Comparison of ENCODE assay signal across 21 mouse cellular contexts in the genomic region with DNA sequence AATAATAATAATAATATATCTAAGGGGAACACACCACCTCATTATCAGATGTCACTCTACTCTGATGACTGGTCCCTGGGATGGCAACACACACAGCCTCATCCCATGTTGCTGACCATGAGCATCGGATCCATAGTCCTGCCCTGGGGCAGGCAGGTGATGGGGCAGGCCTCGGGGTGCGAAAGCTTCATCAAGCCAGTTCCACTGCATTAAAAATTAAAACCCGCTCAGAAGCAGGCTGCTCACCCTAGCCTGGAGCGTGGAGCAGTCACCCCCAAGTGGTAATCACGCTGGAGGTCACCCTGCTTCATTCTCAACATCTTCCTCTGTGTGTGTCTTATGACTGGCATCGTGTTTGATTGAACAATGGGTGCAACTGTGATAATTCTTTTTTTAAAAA.
DNase-seq lines count a peak whose midpoint lies in the region; ATAC-seq lines count a peak whose summit lies in the region.
"Had no signal": no experiment of that assay in that cellular context is flagged by ENCODE, and none has a peak within 500 bp of the region (broad histone marks: within the 10 kb centered on the region; RNA-seq: fewer than 3 reads in every experiment).

No protein-coding gene starts in this region.

- H3K4me1 ChIP-seq in forebrain, embryonic 12.5 days: peaks cover 4% of the 10 kb centered on the region; the same call in 1 of the 2 replicates
- no peaks in the 10 kb centered on the region for H3K4me1 ChIP-seq in forebrain, embryonic 11.5 days (replicated peaks; ENCODE audit: control insufficient read depth, insufficient read depth, low read length)
- H3K4me1 ChIP-seq in neural tube, embryonic 11.5 days (ENCODE audit: control insufficient read depth, insufficient read depth, low read length): no peaks in the 10 kb centered on the region
- H3K4me1 ChIP-seq in neural tube, embryonic 15.5 days: peaks cover 7% of the 10 kb centered on the region; the same call in 1 of the 2 replicates
- peaks cover 11% of the 10 kb centered on the region for H3K4me1 ChIP-seq in midbrain, embryonic 13.5 days (replicated peaks)

- H3K9ac ChIP-seq in forebrain, embryonic 12.5 days: no peak overlapping the region
- no peak overlapping the region for H3K9ac ChIP-seq in forebrain, embryonic 11.5 days (ENCODE audit: low read length)
- H3K9ac ChIP-seq in neural tube, embryonic 11.5 days (ENCODE audit: low read length): no peak overlapping the region
- H3K9ac ChIP-seq in neural tube, embryonic 15.5 days (replicated peaks): no peak overlapping the region
- H3K9ac ChIP-seq in midbrain, embryonic 13.5 days (replicated peaks): no peak overlapping the region
- H3K9ac ChIP-seq: heart, embryonic 13.5 days; kidney, embryonic 15.5 days; liver, embryonic 12.5 days had no signal

- no peaks in the 10 kb centered on the region for H3K27me3 ChIP-seq in forebrain, embryonic 12.5 days
- no peaks in the 10 kb centered on the region for H3K27me3 ChIP-seq in forebrain, embryonic 11.5 days (ENCODE audit: control insufficient read depth, insufficient read depth, low read length)
- no peaks in the 10 kb centered on the region for H3K27me3 ChIP-seq in neural tube, embryonic 11.5 days (ENCODE audit: control insufficient read depth, insufficient read depth, low read length)
- no peaks in the 10 kb centered on the region for H3K27me3 ChIP-seq in neural tube, embryonic 15.5 days (replicated peaks)
- H3K27me3 ChIP-seq in midbrain, embryonic 13.5 days: no peaks in the 10 kb centered on the region
- H3K27me3 ChIP-seq: heart, embryonic 13.5 days; kidney, embryonic 15.5 days; liver, embryonic 12.5 days had no signal

- H3K27ac ChIP-seq in forebrain, embryonic 12.5 days: no peak overlapping the region
- H3K27ac ChIP-seq in forebrain, embryonic 11.5 days (ENCODE audit: low read depth, low read length): no peak overlapping the region
- no peak overlapping the region for H3K27ac ChIP-seq in neural tube, embryonic 11.5 days (ENCODE audit: low read depth, low read length)
- no peak overlapping the region for H3K27ac ChIP-seq in neural tube, embryonic 15.5 days (replicated peaks)
- H3K27ac ChIP-seq in midbrain, embryonic 13.5 days: peak overlapping the region; percentile 54; the same call in 1 of the 2 replicates
- H3K27ac ChIP-seq: heart, embryonic 13.5 days; kidney, embryonic 15.5 days; liver, embryonic 12.5 days had no signal

- H3K9me3 ChIP-seq in forebrain, embryonic 12.5 days: no peaks in the 10 kb centered on the region
- no peaks in the 10 kb centered on the region for H3K9me3 ChIP-seq in forebrain, embryonic 11.5 days (ENCODE audit: control insufficient read depth, low read length)
- no peaks in the 10 kb centered on the region for H3K9me3 ChIP-seq in neural tube, embryonic 11.5 days (ENCODE audit: control insufficient read depth, low read length)
- H3K9me3 ChIP-seq in neural tube, embryonic 15.5 days (replicated peaks): no peaks in the 10 kb centered on the region
- no peaks in the 10 kb centered on the region for H3K9me3 ChIP-seq in midbrain, embryonic 13.5 days
- H3K9me3 ChIP-seq: heart, embryonic 13.5 days; kidney, embryonic 15.5 days; liver, embryonic 12.5 days; megakaryocyte, embryonic 14.5 days had no signal

- peak; percentile 46; the same call in 1 of the 2 replicates for ATAC-seq in forebrain, embryonic 12.5 days (ENCODE audit: low FRiP score)
- ATAC-seq in forebrain, embryonic 11.5 days (replicated peaks; ENCODE audit: low FRiP score): no peak
- peak; percentile 45; the same call in 1 of the 2 replicates for ATAC-seq in neural tube, embryonic 11.5 days (ENCODE audit: insufficient read depth, low FRiP score, low TSS enrichment)
- ATAC-seq in neural tube, embryonic 15.5 days (ENCODE audit: low FRiP score): no peak
- ATAC-seq in midbrain, embryonic 13.5 days: peak; percentile 83
- no peak for ATAC-seq in frontal cortex, adult (ENCODE audit: low TSS enrichment)
- ATAC-seq: intestine, postnatal 0 days; liver, embryonic 12.5 days had no signal

- no peaks in the 10 kb centered on the region for H3K36me3 ChIP-seq in forebrain, embryonic 12.5 days (replicated peaks)
- H3K36me3 ChIP-seq in forebrain, embryonic 11.5 days (ENCODE audit: control insufficient read depth, insufficient read depth, low read length): no peaks in the 10 kb centered on the region
- H3K36me3 ChIP-seq in neural tube, embryonic 11.5 days (ENCODE audit: control insufficient read depth, insufficient read depth, low read length): no peaks in the 10 kb centered on the region
- no peaks in the 10 kb centered on the region for H3K36me3 ChIP-seq in neural tube, embryonic 15.5 days
- H3K36me3 ChIP-seq in midbrain, embryonic 13.5 days: no peaks in the 10 kb centered on the region
- H3K36me3 ChIP-seq: heart, embryonic 13.5 days; kidney, embryonic 15.5 days; liver, embryonic 12.5 days had no signal

- H3K4me3 ChIP-seq in forebrain, embryonic 12.5 days (replicated peaks): no peak overlapping the region
- H3K4me3 ChIP-seq in forebrain, embryonic 11.5 days (ENCODE audit: low read depth, low read length): no peak overlapping the region
- H3K4me3 ChIP-seq in neural tube, embryonic 11.5 days (ENCODE audit: low read depth, low read length): no peak overlapping the region
- H3K4me3 ChIP-seq in neural tube, embryonic 15.5 days (replicated peaks): no peak overlapping the region
- no peak overlapping the region for H3K4me3 ChIP-seq in midbrain, embryonic 13.5 days (replicated peaks)
- H3K4me3 ChIP-seq: heart, embryonic 13.5 days; kidney, embryonic 15.5 days; liver, embryonic 12.5 days; megakaryocyte, embryonic 14.5 days; myocyte had no signal

- H3K4me2 ChIP-seq in forebrain, embryonic 12.5 days: no peak overlapping the region
- no peak overlapping the region for H3K4me2 ChIP-seq in forebrain, embryonic 11.5 days (ENCODE audit: low read depth, low read length, severe bottlenecking)
- H3K4me2 ChIP-seq in neural tube, embryonic 11.5 days (ENCODE audit: low read depth): no peak overlapping the region
- no peak overlapping the region for H3K4me2 ChIP-seq in neural tube, embryonic 15.5 days
- H3K4me2 ChIP-seq in midbrain, embryonic 13.5 days (replicated peaks): no peak overlapping the region
- H3K4me2 ChIP-seq: heart, embryonic 13.5 days; kidney, embryonic 15.5 days; liver, embryonic 12.5 days had no signal

- WGBS in forebrain, embryonic 12.5 days: 85% methylated on average over 7 of the region's 7 CpGs
- WGBS in forebrain, embryonic 11.5 days: 88% methylated on average over 7 of the region's 7 CpGs
- 79% methylated on average over 7 of the region's 7 CpGs for WGBS in neural tube, embryonic 11.5 days
- 42% methylated on average over 7 of the region's 7 CpGs for WGBS in neural tube, embryonic 15.5 days
- 64% methylated on average over 7 of the region's 7 CpGs for WGBS in midbrain, embryonic 13.5 days

- no peak for DNase-seq in forebrain, embryonic 11.5 days (ENCODE audit: low spot score)
- DNase-seq in neural tube, embryonic 11.5 days (ENCODE audit: low spot score): peak; percentile 42
- DNase-seq in adrenal gland, adult 18-20 months (ENCODE audit: low spot score in 2 of 2): no peak
- DNase-seq in cerebellum, adult 18-20 months: no peak
- DNase-seq: adrenal gland, postnatal 14 days; cerebellum, adult 11 months; cerebellum, postnatal 25 days; embryo, embryonic 11 days; heart, postnatal 36 days; lung, adult 2 months; thymus, postnatal 36 days had no signal

Comparison
In these comparisons a context has a peak if more than half of its experiments do, and no peak if none do; other contexts are left out.
1. ATAC-seq: peak in forebrain, embryonic 12.5 days (single experiment), neural tube, embryonic 11.5 days (single experiment) and midbrain, embryonic 13.5 days (single experiment); none in forebrain, embryonic 11.5 days (single experiment), neural tube, embryonic 15.5 days (single experiment) and frontal cortex, adult (single experiment).